Mouse (Mus musculus) heart, embryonic 14.5 days (tissue): ENCODE data around the gene Intu. TPM values are rescaled to one million over a fixed set of nuclear protein-coding genes. Genes with fewer than 3 reads are reported as not detected.

Experiments
- ATAC-seq: fragments of 200-750 bp; cut with Nextera tagmentation; 2 replicates; pipeline ENCODE4 v1.8.0; 2017; ENCODE audit warnings: low read depth, moderate TSS enrichment; ENCODE audit not compliant: insufficient number of reproducible peaks, insufficient read depth, low FRiP score
- H3K27ac ChIP-seq, 2 experiments: fragments of 200-500 bp in 1 of 2; fragments of 300-500 bp in 1 of 2; sonication (generic) in 1 of 2; replicated peaks in 1 of 2; 2 replicates each; pipeline ENCODE4 v1.5.1; 2012 to 2014; ENCODE audit warnings: low read depth in 2 of 2, low read length in 2 of 2, control low read depth in 1 of 2, mild to moderate bottlenecking in 1 of 2, mixed read lengths in 1 of 2; ENCODE audit not compliant: control insufficient read depth in 1 of 2, insufficient read depth in 1 of 2
- H3K27me3 ChIP-seq: fragments of 300-500 bp; sonication (generic); 2 replicates; pipeline ENCODE4 v1.6.1; 2014; ENCODE audit warnings: mild to moderate bottlenecking, low read length, control low read depth; ENCODE audit not compliant: control insufficient read depth, insufficient read depth
- H3K36me3 ChIP-seq: fragments of 300-500 bp; sonication (generic); 2 replicates; pipeline ENCODE4 v1.6.1; 2014; ENCODE audit warnings: mild to moderate bottlenecking, control low read depth, low read length, mixed read lengths; ENCODE audit not compliant: control insufficient read depth, insufficient read depth
- H3K4me1 ChIP-seq, 2 experiments: fragments of 200-500 bp in 1 of 2; fragments of 300-500 bp in 1 of 2; sonication (generic) in 1 of 2; 2 replicates each; pipeline ENCODE4 v1.6.1; 2012 to 2014; ENCODE audit warnings: low read length in 2 of 2, control low read depth in 1 of 2, mixed read lengths in 1 of 2; ENCODE audit not compliant: control insufficient read depth in 2 of 2, insufficient read depth in 2 of 2
- H3K4me2 ChIP-seq: fragments of 300-500 bp; sonication (generic); 2 replicates; pipeline ENCODE4 v1.6.1; 2014; ENCODE audit warnings: mild to moderate bottlenecking, low read length
- H3K4me3 ChIP-seq, 2 experiments: fragments of 200-500 bp in 1 of 2; fragments of 300-500 bp in 1 of 2; sonication (generic) in 1 of 2; 2 replicates each; pipeline ENCODE4 v1.5.1; 2012 to 2014; ENCODE audit warnings: low read length in 2 of 2, mild to moderate bottlenecking in 2 of 2, control low read depth in 1 of 2, low read depth in 1 of 2, moderate library complexity in 1 of 2; ENCODE audit not compliant: control insufficient read depth in 1 of 2, insufficient read depth in 1 of 2
- H3K9ac ChIP-seq: fragments of 300-500 bp; sonication (generic); 2 replicates; pipeline ENCODE4 v1.6.1; 2014; ENCODE audit warnings: mild to moderate bottlenecking, low read length
- H3K9me3 ChIP-seq: fragments of 300-500 bp; sonication (generic); 2 replicates; pipeline ENCODE4 v1.6.1; 2016; ENCODE audit warnings: low read length, control low read depth; ENCODE audit not compliant: control insufficient read depth
- WGBS: fragments of 180-500 bp; shearing (Covaris S2); extraction: QIAGEN DNeasy Blood & Tissue Kit; methylation state at CpG from one replicate; pipeline ENCODE4 v1.1.7; 2014; 5-methylcytosine and 5-hydroxymethylcytosine counted together
- polyA plus RNA-seq: library from polyadenylated mRNA; unstranded; fragments of >200 nt; fragmentation: Nextera tagmentation; extraction: Ambion mirVana; gene quantifications from 2 replicates; pipeline ENCODE4 v1.2.1, GENCODE M21; 2014

Gene Intu
- polyA plus RNA-seq: 3.3 and 4.1 TPM in 2 replicates

GRCm38 (mm10) chr3:40531286-40532141 lies at the start of gene Intu:
TSS of gene Intu (plus strand) at chr3:40531286.
- Histone ChIP-seq H3K4me2 (peak within 1 kb of the TSS; percentile 89), H3K9ac (peak within 1 kb of the TSS; percentile 71), H3K36me3 (no peaks in the 10 kb centered on the region), H3K27ac (no peak within 1 kb of the TSS), H3K9me3 (no peaks in the 10 kb centered on the region), H3K4me1 (peaks cover 10 to 20% of the 10 kb centered on the region in 2 experiments; a peak in 3 of 4 replicates), H3K27me3 (peaks cover 27% of the 10 kb centered on the region), H3K4me3 (peak within 1 kb of the TSS; percentile 48 to 58)
- WGBS: under 1% methylated on average over 53 of the region's 54 CpGs
- ATAC-seq: peak; percentile 87

GRCm38 (mm10) chr3:40483221-40483654 lies 47.8 kb upstream of the Intu start:
- H3K4me1 ChIP-seq: no peaks in the 10 kb centered on the region; a peak in 1 of 4 replicates
- H3K27me3 ChIP-seq: no peaks in the 10 kb centered on the region
- no peak overlapping the region for H3K27ac ChIP-seq
- no peaks in the 10 kb centered on the region for H3K36me3 ChIP-seq
- H3K4me3 ChIP-seq: no peak overlapping the region
- no peak for ATAC-seq
- 56% methylated on average over 10 of the region's 10 CpGs for WGBS
- no peaks in the 10 kb centered on the region for H3K9me3 ChIP-seq
- peak overlapping the region; percentile 25; the same call in 1 of the 2 replicates for H3K4me2 ChIP-seq
- H3K9ac ChIP-seq: no peak overlapping the region

- no peaks in the 10 kb centered on the region; a peak in 1 of 4 replicates for H3K4me1 ChIP-seq
Observed at GRCm38 (mm10) chr3:40487381-40487780, 43.7 kb upstream of the Intu start.

GRCm38 (mm10) chr3:40491742-40492141 lies 39.3 kb upstream of the Intu start:
- H3K27ac ChIP-seq: no peak overlapping the region
- H3K4me2 ChIP-seq: no peak overlapping the region
- H3K9ac ChIP-seq: no peak overlapping the region
- ATAC-seq: no peak
- no peaks in the 10 kb centered on the region for H3K36me3 ChIP-seq
- H3K4me3 ChIP-seq: no peak overlapping the region
- WGBS: 86% methylated on average over 3 of the region's 3 CpGs
- H3K4me1 ChIP-seq: no peaks in the 10 kb centered on the region
- peaks cover 3% of the 10 kb centered on the region; the same call in 1 of the 2 replicates for H3K9me3 ChIP-seq
- H3K27me3 ChIP-seq: no peaks in the 10 kb centered on the region

More at GRCm38 (mm10) chr3:40487381-40487780, 43.7 kb upstream of the Intu start:
- Histone ChIP-seq H3K27ac (no peak overlapping the region), H3K4me3 (no peak overlapping the region), H3K4me2 (no peak overlapping the region), H3K9me3 (no peaks in the 10 kb centered on the region), H3K27me3 (no peaks in the 10 kb centered on the region), H3K9ac (no peak overlapping the region), H3K36me3 (no peaks in the 10 kb centered on the region)
- no peak for ATAC-seq
- 86% methylated on average over 4 of the region's 4 CpGs for WGBS

GRCm38 (mm10) chr3:40498898-40499297 lies 32.2 kb upstream of the Intu start:
- Histone ChIP-seq H3K4me3 (no peak overlapping the region), H3K9me3 (peaks cover 3% of the 10 kb centered on the region; the same call in 1 of the 2 replicates), H3K27me3 (no peaks in the 10 kb centered on the region), H3K27ac (no peak overlapping the region), H3K4me1 (no peaks in the 10 kb centered on the region), H3K9ac (no peak overlapping the region), H3K4me2 (no peak overlapping the region), H3K36me3 (no peaks in the 10 kb centered on the region)
- ATAC-seq: no peak
- 88% methylated on average over 3 of the region's 3 CpGs for WGBS

GRCm38 (mm10) chr3:40500157-40500808 lies 30.8 kb upstream of the Intu start:
- no peak overlapping the region for H3K4me3 ChIP-seq
- no peak overlapping the region for H3K4me2 ChIP-seq
- no peak overlapping the region for H3K27ac ChIP-seq
- 88% methylated on average over 8 of the region's 8 CpGs for WGBS
- ATAC-seq: no peak
- H3K4me1 ChIP-seq: no peaks in the 10 kb centered on the region
- no peaks in the 10 kb centered on the region for H3K27me3 ChIP-seq
- H3K9me3 ChIP-seq: no peaks in the 10 kb centered on the region
- no peak overlapping the region for H3K9ac ChIP-seq
- H3K36me3 ChIP-seq: no peaks in the 10 kb centered on the region

- Histone ChIP-seq H3K4me2 (no peak overlapping the region), H3K36me3 (no peaks in the 10 kb centered on the region), H3K4me1 (no peaks in the 10 kb centered on the region), H3K9ac (no peak overlapping the region), H3K4me3 (no peak overlapping the region), H3K27ac (no peak overlapping the region), H3K27me3 (no peaks in the 10 kb centered on the region), H3K9me3 (no peaks in the 10 kb centered on the region)
- WGBS: 83% methylated on average over 5 of the region's 5 CpGs
- no peak for ATAC-seq
Observed at GRCm38 (mm10) chr3:40504377-40504776, 26.7 kb upstream of the Intu start.
